Mouse (Mus musculus) kidney, postnatal 25 days (tissue): ENCODE measurements at regions not wholly inside any gene's neighbourhood (a gene's known extent, or its start where the extent isn't known, plus 50 kb on each side); places are given as distances from the start of the nearest gene placed in this dataset.

Experiments used
- DNase-seq, 2 experiments: peaks; one replicate each; pipeline ENCODE4 v3.0.0; 2021; ENCODE audit warnings: mixed read lengths in 2 of 2

- no peak for DNase-seq
Measured at GRCm38 (mm10) chr4:74466081-74466480, 223.8 kb downstream of the Kdm4c start.

GRCm38 (mm10) chr4:74512489-74512888, 270.2 kb downstream of the Kdm4c start:
- DNase-seq, result no peak

- no peak for DNase-seq
Measured at GRCm38 (mm10) chr4:74553888-74554287, 311.6 kb downstream of the Kdm4c start.

- DNase-seq, result peak in 1 of 2 experiments; percentile 8
Measured at GRCm38 (mm10) chr4:74563565-74563964, 321.3 kb downstream of the Kdm4c start.

GRCm38 (mm10) chr4:74586400-74586799, 344.1 kb downstream of the Kdm4c start:
- DNase-seq, result no peak

- no peak for DNase-seq
Measured at GRCm38 (mm10) chr4:74587125-74587524, 344.8 kb downstream of the Kdm4c start.

GRCm38 (mm10) chr4:74588761-74589160, 346.5 kb downstream of the Kdm4c start:
- no peak for DNase-seq

- peak; percentile 35 to 56 for DNase-seq
Measured at GRCm38 (mm10) chr4:74613032-74613431, 370.7 kb downstream of the Kdm4c start.
